Mouse (Mus musculus) urinary bladder, adult 2 months (tissue): ENCODE measurements around the gene Rufy1. TPM values are rescaled to one million over a fixed set of nuclear protein-coding genes. Genes with fewer than 3 reads are reported as not detected.

Experiments used
- DNase-seq: peaks from one replicate; pipeline ENCODE4 v3.0.0; 2022; ENCODE audit warnings: low spot score
- polyA plus RNA-seq: library from polyadenylated mRNA; depleted of rRNA; stranded (reverse); fragments of >200 nt; gene quantifications from 2 replicates; pipeline ENCODE4 v1.2.3, GENCODE M21; 2012; rRNA removed

The Rufy1 gene
- polyA plus RNA-seq, 1 experiment: 27.2 TPM

GRCm38 (mm10) chr11:50346256-50347032 is 84.5 kb downstream of the Rufy1 start:
- no peak for DNase-seq

- no peak for DNase-seq
These were observed 85.4 kb downstream of the Rufy1 start for GRCm38 (mm10) chr11:50345486-50345885.

Other genes starting within 250 kb of the Rufy1 start
- 317 and 373 TPM in 2 replicates for gene Sqstm1, start 220.3 kb downstream of the Rufy1 start, polyA plus RNA-seq
- 47.4 and 54.3 TPM in 2 replicates for gene Mgat4b, start 220.2 kb downstream of the Rufy1 start, polyA plus RNA-seq
- gene Ltc4s, start 192.5 kb downstream of the Rufy1 start, polyA plus RNA-seq: 16.8 and 36.1 TPM in 2 replicates
- gene Maml1, start 138.8 kb downstream of the Rufy1 start, polyA plus RNA-seq: 12.2 and 15.2 TPM in 2 replicates
- gene Canx, start 105.5 kb downstream of the Rufy1 start, polyA plus RNA-seq: 177 and 247 TPM in 2 replicates
- gene Cby3, start 76.7 kb downstream of the Rufy1 start, polyA plus RNA-seq: 0.12 and 0.25 TPM in 2 replicates
- 251 and 299 TPM in 2 replicates for gene Hnrnph1, start 54.1 kb downstream of the Rufy1 start, polyA plus RNA-seq
- 30.9 and 45.5 TPM in 2 replicates for gene Adamts2, start 171.0 kb upstream of the Rufy1 start, polyA plus RNA-seq